Mouse (Mus musculus) midbrain, embryonic 16.5 days (tissue): ENCODE results near the gene Kdm1a. TPM values are rescaled to one million over a fixed set of nuclear protein-coding genes. Genes with fewer than 3 reads are reported as not detected.
A peak's percentile ranks its signal among the peaks of the same experiment; 100 is the strongest.

Source experiments
- ATAC-seq: fragments of 200-750 bp; cut with Nextera tagmentation; 2 replicates; pipeline ENCODE4 v1.8.0; 2017; ENCODE audit warnings: moderate TSS enrichment
- H3K27ac ChIP-seq: fragments of 300-500 bp; sonication (generic); 2 replicates; pipeline ENCODE4 v1.5.1; 2014; ENCODE audit warnings: mild to moderate bottlenecking, low read length, mixed read lengths
- H3K27me3 ChIP-seq: fragments of 300-500 bp; sonication (generic); 2 replicates; pipeline ENCODE4 v1.6.1; 2014; ENCODE audit warnings: low read depth, low read length, mixed read lengths; ENCODE audit not compliant: control insufficient read depth, insufficient read depth
- H3K36me3 ChIP-seq: fragments of 300-500 bp; sonication (generic); 2 replicates; pipeline ENCODE4 v1.6.1; 2014; ENCODE audit warnings: mild to moderate bottlenecking, low read length, moderate library complexity, mixed read lengths; ENCODE audit not compliant: control insufficient read depth, insufficient read depth
- H3K4me1 ChIP-seq: fragments of 300-500 bp; sonication (generic); 2 replicates; pipeline ENCODE4 v1.6.1; 2014; ENCODE audit warnings: mild to moderate bottlenecking, low read length, mixed read lengths; ENCODE audit not compliant: control insufficient read depth, insufficient read depth
- H3K4me2 ChIP-seq: fragments of 300-500 bp; sonication (generic); 2 replicates; pipeline ENCODE4 v1.6.1; 2014; ENCODE audit warnings: mild to moderate bottlenecking, low read length, mixed read lengths
- H3K4me3 ChIP-seq: fragments of 300-500 bp; sonication (generic); 2 replicates; pipeline ENCODE4 v1.5.1; 2014; ENCODE audit warnings: low read depth, mild to moderate bottlenecking, low read length, moderate library complexity, mixed read lengths
- H3K9ac ChIP-seq: fragments of 300-500 bp; sonication (generic); 2 replicates; pipeline ENCODE4 v1.6.1; 2014; ENCODE audit warnings: low read depth, low read length, mixed read lengths
- H3K9me3 ChIP-seq: fragments of 300-500 bp; sonication (generic); replicated peaks from 2 replicates; pipeline ENCODE4 v1.6.1; 2014; ENCODE audit warnings: mild to moderate bottlenecking, low read length, mixed read lengths; ENCODE audit not compliant: control insufficient read depth, poor library complexity, severe bottlenecking
- WGBS: fragments of 180-500 bp; shearing (Covaris S2); extraction: QIAGEN DNeasy Blood & Tissue Kit; methylation state at CpG from one replicate; pipeline ENCODE4 v1.1.7; 2014; 5-methylcytosine and 5-hydroxymethylcytosine counted together
- polyA plus RNA-seq: library from polyadenylated mRNA; unstranded; fragments of >200 nt; fragmentation: Nextera tagmentation; extraction: Ambion mirVana; gene quantifications from 2 replicates; pipeline ENCODE4 v1.2.1, GENCODE M21; 2015

Kdm1a gene
- polyA plus RNA-seq, 1 experiment from 2014 or later = 59.4 TPM

- Histone ChIP-seq H3K27ac (peak overlapping the region; percentile 82), H3K9ac (peak overlapping the region; percentile 73), H3K4me2 (peak overlapping the region; percentile 72), H3K27me3 (no peaks in the 10 kb centered on the region), H3K9me3 (no peaks in the 10 kb centered on the region), H3K4me3 (peak overlapping the region; percentile 51), H3K4me1 (peaks cover 15% of the 10 kb centered on the region), H3K36me3 (no peaks in the 10 kb centered on the region)
- peak; percentile 76 for ATAC-seq
- WGBS = under 1% methylated on average over 59 of the region's 76 CpGs
Observed at GRCm38 (mm10) chr4:136637563-136638229, 35.2 kb upstream of the Kdm1a start.

- peaks cover 15% of the 10 kb centered on the region for H3K4me1 ChIP-seq
- 16% methylated on average over 37 of the region's 37 CpGs for whole genome bisulfite sequencing
- peak overlapping the region; percentile 82 for H3K27ac ChIP-seq
- H3K4me2 ChIP-seq = peak overlapping the region; percentile 72
- peak overlapping the region; percentile 73 for H3K9ac ChIP-seq
- no peaks in the 10 kb centered on the region for H3K9me3 ChIP-seq
- peak overlapping the region; percentile 51 for H3K4me3 ChIP-seq
- H3K36me3 ChIP-seq = no peaks in the 10 kb centered on the region
- H3K27me3 ChIP-seq = no peaks in the 10 kb centered on the region
- peak; percentile 57 for ATAC-seq
Observed at GRCm38 (mm10) chr4:136636983-136637562, 34.5 kb upstream of the Kdm1a start.

- no peak for ATAC-seq
- H3K4me3 ChIP-seq = no peak overlapping the region
- no peak overlapping the region for H3K4me2 ChIP-seq
- H3K9ac ChIP-seq = no peak overlapping the region
- H3K36me3 ChIP-seq = no peaks in the 10 kb centered on the region
- H3K27me3 ChIP-seq = no peaks in the 10 kb centered on the region
- H3K27ac ChIP-seq = no peak overlapping the region
- H3K4me1 ChIP-seq = peaks cover 15% of the 10 kb centered on the region
- WGBS = 63% methylated on average over 5 of the region's 5 CpGs
- no peaks in the 10 kb centered on the region for H3K9me3 ChIP-seq
Observed at GRCm38 (mm10) chr4:136636511-136636910, 34.0 kb upstream of the Kdm1a start.

GRCm38 (mm10) chr4:136635995-136636394, 33.5 kb upstream of the Kdm1a start:
- Histone ChIP-seq H3K9ac (no peak overlapping the region), H3K36me3 (no peaks in the 10 kb centered on the region), H3K4me1 (peaks cover 15% of the 10 kb centered on the region), H3K9me3 (no peaks in the 10 kb centered on the region), H3K4me2 (no peak overlapping the region), H3K27me3 (no peaks in the 10 kb centered on the region), H3K27ac (no peak overlapping the region), H3K4me3 (no peak overlapping the region)
- ATAC-seq = no peak

- Histone ChIP-seq H3K9ac (no peak overlapping the region), H3K27ac (no peak overlapping the region), H3K4me3 (no peak overlapping the region), H3K9me3 (no peaks in the 10 kb centered on the region), H3K4me1 (no peaks in the 10 kb centered on the region), H3K27me3 (no peaks in the 10 kb centered on the region), H3K4me2 (no peak overlapping the region), H3K36me3 (no peaks in the 10 kb centered on the region)
- 72% methylated on average over 11 of the region's 11 CpGs for WGBS
- ATAC-seq = no peak; the same call in 1 of the 2 replicates
Observed at GRCm38 (mm10) chr4:136631237-136631994, 28.9 kb upstream of the Kdm1a start.

- no peak for ATAC-seq
- WGBS = 75% methylated on average over 5 of the region's 6 CpGs
- no peak overlapping the region for H3K4me2 ChIP-seq
- no peak overlapping the region for H3K9ac ChIP-seq
- H3K27ac ChIP-seq = no peak overlapping the region
- H3K36me3 ChIP-seq = no peaks in the 10 kb centered on the region
- no peak overlapping the region for H3K4me3 ChIP-seq
- no peaks in the 10 kb centered on the region for H3K9me3 ChIP-seq
- H3K27me3 ChIP-seq = no peaks in the 10 kb centered on the region
- H3K4me1 ChIP-seq = no peaks in the 10 kb centered on the region
Observed at GRCm38 (mm10) chr4:136626590-136626989, 24.1 kb upstream of the Kdm1a start.

- ATAC-seq = no peak
- Histone ChIP-seq H3K4me1 (no peaks in the 10 kb centered on the region), H3K4me3 (no peak within 1 kb of the TSS), H3K9ac (no peak within 1 kb of the TSS), H3K36me3 (no peaks in the 10 kb centered on the region), H3K9me3 (no peaks in the 10 kb centered on the region), H3K27me3 (no peaks in the 10 kb centered on the region), H3K27ac (no peak within 1 kb of the TSS), H3K4me2 (no peak within 1 kb of the TSS)
- 21% methylated on average over 6 of the region's 6 CpGs for WGBS
Observed at GRCm38 (mm10) chr4:136622388-136622787, 19.9 kb upstream of the Kdm1a start, which contains the start of gene Lactbl1. TSS of gene Lactbl1 (plus strand) at chr4:136622621.

GRCm38 (mm10) chr4:136621956-136622355, 19.4 kb upstream of the Kdm1a start:
- Histone ChIP-seq H3K9me3 (no peaks in the 10 kb centered on the region), H3K9ac (no peak overlapping the region), H3K4me2 (no peak overlapping the region), H3K27ac (no peak overlapping the region), H3K4me3 (no peak overlapping the region), H3K36me3 (no peaks in the 10 kb centered on the region), H3K27me3 (no peaks in the 10 kb centered on the region), H3K4me1 (no peaks in the 10 kb centered on the region)
- 59% methylated on average over 5 of the region's 5 CpGs for WGBS
- no peak for ATAC-seq

GRCm38 (mm10) chr4:136621336-136621735, 18.8 kb upstream of the Kdm1a start:
- Histone ChIP-seq H3K9me3 (no peaks in the 10 kb centered on the region), H3K36me3 (no peaks in the 10 kb centered on the region), H3K9ac (no peak overlapping the region), H3K27ac (no peak overlapping the region), H3K4me3 (no peak overlapping the region), H3K27me3 (no peaks in the 10 kb centered on the region), H3K4me1 (no peaks in the 10 kb centered on the region), H3K4me2 (no peak overlapping the region)
- WGBS = 4% methylated on average over 1 of the region's 1 CpGs
- peak; percentile 54; the same call in 1 of the 2 replicates for ATAC-seq
